In genomic region chr2:60688944-60689615, GRCm38 (mm10) we compare ENCODE assay signal across 8 mouse cellular contexts. TPM values are rescaled to one million over a fixed set of nuclear protein-coding genes. Genes with fewer than 3 reads are reported as not detected.
DNase-seq lines count a peak whose midpoint lies in the region; ATAC-seq and TF ChIP-seq lines count a peak whose summit lies in the region.

No protein-coding gene starts in this region.

- intact Hi-C loops in heart, postnatal 36 days (cut with DNase I): no loop called here

- H3K27me3 ChIP-seq in neural tube, embryonic 15.5 days (replicated peaks): no peaks in the 10 kb centered on the region
- H3K27me3 ChIP-seq in embryonic facial prominence, embryonic 15.5 days: no peaks in the 10 kb centered on the region
- no peaks in the 10 kb centered on the region for H3K27me3 ChIP-seq in lung, embryonic 14.5 days (ENCODE audit: insufficient read depth, low read length)

- no peaks in the 10 kb centered on the region for H3K36me3 ChIP-seq in neural tube, embryonic 15.5 days
- H3K36me3 ChIP-seq in embryonic facial prominence, embryonic 15.5 days: no peaks in the 10 kb centered on the region
- no peaks in the 10 kb centered on the region for H3K36me3 ChIP-seq in lung, embryonic 14.5 days (ENCODE audit: insufficient read depth)

- WGBS in neural tube, embryonic 15.5 days: 67% methylated on average over 14 of the region's 14 CpGs
- WGBS in embryonic facial prominence, embryonic 15.5 days: 22% methylated on average over 14 of the region's 14 CpGs
- WGBS in lung, embryonic 14.5 days: 18% methylated on average over 14 of the region's 14 CpGs

- no peaks in the 10 kb centered on the region for H3K9me3 ChIP-seq in neural tube, embryonic 15.5 days (replicated peaks)
- no peaks in the 10 kb centered on the region for H3K9me3 ChIP-seq in embryonic facial prominence, embryonic 15.5 days (replicated peaks)
- no peaks in the 10 kb centered on the region for H3K9me3 ChIP-seq in lung, embryonic 14.5 days (ENCODE audit: low read depth, low read length)

- peak; percentile 35 for DNase-seq in neural tube, embryonic 10.5 days (ENCODE audit: extremely low spot score, low spot score)
- DNase-seq in heart, postnatal 36 days: peak; percentile 60 to 68
- DNase-seq in lung, embryonic 14.5 days: peak; percentile 77
- peak; percentile 58 for DNase-seq in urinary bladder, postnatal 25 days (ENCODE audit: low spot score)
- DNase-seq in layer of hippocampus, postnatal 36 days: no peak

- H3K4me2 ChIP-seq in neural tube, embryonic 15.5 days: no peak overlapping the region
- H3K4me2 ChIP-seq in embryonic facial prominence, embryonic 15.5 days (replicated peaks): peak overlapping the region; percentile 21; the same call in 1 of the 2 replicates
- peak overlapping the region; percentile 34 for H3K4me2 ChIP-seq in lung, embryonic 14.5 days

- H3K27ac ChIP-seq in neural tube, embryonic 15.5 days (replicated peaks): no peak overlapping the region
- H3K27ac ChIP-seq in embryonic facial prominence, embryonic 15.5 days (replicated peaks): peak overlapping the region; percentile 55; the same call in 1 of the 2 replicates
- peak overlapping the region; percentile 51 for H3K27ac ChIP-seq in lung, embryonic 14.5 days (ENCODE audit: low read depth)

- H3K4me3 ChIP-seq in neural tube, embryonic 15.5 days (replicated peaks): no peak overlapping the region
- H3K4me3 ChIP-seq in embryonic facial prominence, embryonic 15.5 days (replicated peaks): no peak overlapping the region
- H3K4me3 ChIP-seq in lung, embryonic 14.5 days (ENCODE audit: low read depth, low read length): no peak overlapping the region

- TF ChIP-seq CTCF in lung, embryonic 14.5 days (IDR thresholded peaks at IDR 0.05; ENCODE audit: low read depth): peak; percentile 17; the same call in 1 of the 2 replicates

- H3K9ac ChIP-seq in neural tube, embryonic 15.5 days (replicated peaks): no peak overlapping the region
- no peak overlapping the region for H3K9ac ChIP-seq in embryonic facial prominence, embryonic 15.5 days
- H3K9ac ChIP-seq in lung, embryonic 14.5 days: no peak overlapping the region

- no peaks in the 10 kb centered on the region; the same call in none of the 2 replicates for H3K4me1 ChIP-seq in neural tube, embryonic 15.5 days
- peaks cover 7% of the 10 kb centered on the region; the same call in 1 of the 2 replicates for H3K4me1 ChIP-seq in embryonic facial prominence, embryonic 15.5 days
- H3K4me1 ChIP-seq in lung, embryonic 14.5 days (ENCODE audit: insufficient read depth): peaks cover 11% of the 10 kb centered on the region; the same call in 1 of the 2 replicates

- no peak for ATAC-seq in neural tube, embryonic 15.5 days (ENCODE audit: low FRiP score)
- peak; percentile 88 for ATAC-seq in embryonic facial prominence, embryonic 15.5 days (ENCODE audit: insufficient number of reproducible peaks, low FRiP score, low TSS enrichment, low read depth)
- ATAC-seq in lung, embryonic 14.5 days (ENCODE audit: insufficient read depth): peak; percentile 91
- no peak for ATAC-seq in megakaryocyte-erythroid progenitor cell, adult 5-6 weeks (replicated peaks; ENCODE audit: low FRiP score, low TSS enrichment, poor library complexity, severe bottlenecking)

RNA-seq across cellular contexts. Expression of gene Itgb6, which starts 33.4 kb away (rescaled TPM):
- polyA plus RNA-seq in neural tube, embryonic 15.5 days (2015; fragmentation: Nextera tagmentation; extraction: Ambion mirVana): 0.31 and 0.84 TPM in 2 replicates
- 2.9 and 3.8 TPM in 2 replicates for polyA plus RNA-seq in embryonic facial prominence, embryonic 15.5 days (2015; fragmentation: Nextera tagmentation; extraction: Ambion mirVana)
- 10 to 100 TPM; 15.2 to 16.7 TPM for total RNA-seq in heart, postnatal 36 days (2021)
- 5.5 and 6.2 TPM in 2 replicates for polyA plus RNA-seq in lung, embryonic 14.5 days (2014; fragmentation: Nextera tagmentation; extraction: Ambion mirVana)
- not detected in 2 replicates for total RNA-seq in megakaryocyte-erythroid progenitor cell, adult 5-6 weeks (2014; fragmentation: Nextera tagmentation)
- not detected in 2 replicates for total RNA-seq in megakaryocyte-erythroid progenitor cell, adult 5-6 weeks (2017)
- total RNA-seq in layer of hippocampus, postnatal 36 days (2021): under 1 TPM in 1 of 2 experiments, not detected in 1; 0.08 TPM

Comparison
In these comparisons a context has a peak if more than half of its experiments do, and no peak if none do; other contexts are left out.
1. DNase-seq: peak in neural tube, embryonic 10.5 days (single experiment), heart, postnatal 36 days (2 of 2), lung, embryonic 14.5 days (single experiment) and urinary bladder, postnatal 25 days (single experiment); none in layer of hippocampus, postnatal 36 days (0 of 2).
2. ATAC-seq: peak in embryonic facial prominence, embryonic 15.5 days (single experiment) and lung, embryonic 14.5 days (single experiment); none in neural tube, embryonic 15.5 days (single experiment) and megakaryocyte-erythroid progenitor cell, adult 5-6 weeks (single experiment).
3. RNA of gene Itgb6, which starts 33.4 kb away (total RNA-seq): 15.2 to 16.7 TPM in heart, postnatal 36 days; 0.08 TPM in layer of hippocampus, postnatal 36 days and not detected in megakaryocyte-erythroid progenitor cell, adult 5-6 weeks; every median in the first group is over 10 times any median in the second.